Mouse (Mus musculus) spleen, adult 2 months (tissue): ENCODE results near the gene Gm49369.

Experiments
- CTCF ChIP-seq: fragments of 200-500 bp; IDR thresholded peaks from 2 replicates; pipeline ENCODE4 v1.5.1; 2011; ENCODE audit warnings: mild to moderate bottlenecking, inconsistent platforms; ENCODE audit not compliant: insufficient read depth, insufficient read length, insufficient replicate concordance; ENCODE audit errors: extremely low read depth
- POLR2A ChIP-seq: fragments of 200-500 bp; IDR thresholded peaks from 2 replicates; pipeline ENCODE4 v1.6.1; 2011; ENCODE audit warnings: low read depth, low read length, inconsistent platforms

GRCm38 (mm10) chr7:142416225-142416624, 33.8 kb upstream of the Gm49369 start:
- TF ChIP-seq CTCF (no peak), POLR2A (no peak)
